Comparison of ENCODE assay signal across 8 mouse cellular contexts in the genomic region with DNA sequence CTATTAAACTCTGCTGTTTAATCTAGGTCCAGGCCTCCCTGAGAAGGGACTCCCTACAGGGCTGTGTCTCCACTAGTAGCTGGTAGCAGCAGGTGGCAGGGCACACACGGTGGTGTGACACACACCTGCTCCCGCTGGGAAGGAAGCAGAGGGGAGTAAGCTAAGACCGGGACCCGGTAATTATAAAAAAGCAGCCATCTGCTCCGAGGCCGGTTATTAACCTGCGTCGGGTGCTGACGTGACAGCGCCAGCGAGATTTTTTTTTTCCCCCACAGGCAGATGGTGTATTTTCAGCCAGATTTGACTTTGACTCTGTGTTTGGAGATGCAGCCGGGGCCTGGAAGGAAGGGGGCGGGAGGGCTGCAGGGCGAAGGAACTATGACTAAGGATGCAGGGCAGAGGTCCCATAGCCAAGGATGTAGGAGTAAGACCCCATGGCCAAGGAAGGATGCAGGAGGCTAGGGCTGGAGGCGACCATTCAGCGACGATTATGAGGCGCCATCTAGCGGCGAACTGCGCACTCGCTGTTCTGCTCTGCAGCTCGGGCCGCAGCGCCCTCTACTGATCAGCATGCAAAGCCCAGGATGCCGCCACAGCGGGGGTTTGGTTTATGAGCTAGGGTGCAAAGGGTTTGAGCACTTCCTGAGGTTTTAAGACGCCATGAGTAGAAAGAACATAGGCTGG. TPM values are rescaled to one million over a fixed set of nuclear protein-coding genes. Genes with fewer than 3 reads are reported as not detected.
A peak's percentile ranks its signal among the peaks of the same experiment; 100 is the strongest.
DNase-seq lines count a peak whose midpoint lies in the region; ATAC-seq and TF ChIP-seq lines count a peak whose summit lies in the region.

No protein-coding gene starts in this region.

- DNase-seq in CD4-positive helper T cell, adult 2 months (ENCODE audit: low read depth, low spot score) = peak; percentile 85
- DNase-seq in brain, embryonic 14.5 days (ENCODE audit: low read depth) = peak; percentile 92
- peak; percentile 92 for DNase-seq in kidney, postnatal 0 days (ENCODE audit: low spot score)
- peak; percentile 59 for DNase-seq in liver, adult 2 months (ENCODE audit: extremely low read depth, low read depth, low spot score)
- peak; percentile 73 to 78 for DNase-seq in spleen, postnatal 36 days (ENCODE audit: low spot score in 2 of 2)

- H3K9me3 ChIP-seq in heart, embryonic 13.5 days = no peaks in the 10 kb centered on the region
- no peaks in the 10 kb centered on the region for H3K9me3 ChIP-seq in kidney, postnatal 0 days (replicated peaks; ENCODE audit: low read length)

- H3K4me3 ChIP-seq in heart, embryonic 13.5 days = peak overlapping the region; percentile 30
- no peak overlapping the region for H3K4me3 ChIP-seq in kidney, postnatal 0 days (replicated peaks; ENCODE audit: low read depth, low read length)
- peak overlapping the region; percentile 2 for H3K4me3 ChIP-seq in liver, adult 2 months (ENCODE audit: insufficient read depth, low read depth, low read length)

- peak overlapping the region; percentile 62 for H3K9ac ChIP-seq in heart, embryonic 13.5 days
- H3K9ac ChIP-seq in kidney, postnatal 0 days (ENCODE audit: low read depth, low read length) = no peak overlapping the region
- peak overlapping the region; percentile 61 for H3K9ac ChIP-seq in liver, adult 2 months (ENCODE audit: low read depth, low read length)

- peaks cover 7% of the 10 kb centered on the region; the same call in 1 of the 2 replicates for H3K4me1 ChIP-seq in heart, embryonic 13.5 days
- H3K4me1 ChIP-seq in kidney, postnatal 0 days (replicated peaks; ENCODE audit: insufficient read depth, low read length) = no peaks in the 10 kb centered on the region
- H3K4me1 ChIP-seq in liver, adult 2 months (ENCODE audit: control insufficient read depth, insufficient read depth, low read length) = peaks cover 8% of the 10 kb centered on the region

- ATAC-seq in erythroblast, adult 5-6 weeks (replicated peaks; ENCODE audit: low FRiP score, poor library complexity, severe bottlenecking) = peak; percentile 90
- no peak for ATAC-seq in heart, embryonic 13.5 days (ENCODE audit: extremely low read depth, insufficient number of reproducible peaks, low FRiP score, low TSS enrichment)
- ATAC-seq in kidney, postnatal 0 days (replicated peaks; ENCODE audit: low FRiP score, low read depth) = peak; percentile 85
- peak; percentile 97 for ATAC-seq in monocyte, adult 5-6 weeks (replicated peaks; ENCODE audit: insufficient number of reproducible peaks, low FRiP score, low TSS enrichment, poor library complexity, severe bottlenecking)

- TF ChIP-seq POLR2A in brain, embryonic 14.5 days (IDR thresholded peaks at IDR 0.05; ENCODE audit: borderline replicate concordance, extremely low read depth, insufficient read depth, insufficient read length, poor library complexity, severe bottlenecking) = no peak
- TF ChIP-seq POLR2A in liver, adult 2 months (IDR thresholded peaks at IDR 0.05; ENCODE audit: extremely low read depth, insufficient read depth, low read length) = no peak

- peak overlapping the region; percentile 63 for H3K4me2 ChIP-seq in heart, embryonic 13.5 days
- H3K4me2 ChIP-seq in kidney, postnatal 0 days (ENCODE audit: low read length) = peak overlapping the region; percentile 39

- WGBS in heart, embryonic 13.5 days = 6% methylated on average over 28 of the region's 28 CpGs
- 4% methylated on average over 28 of the region's 28 CpGs for WGBS in kidney, postnatal 0 days
- WGBS in liver, adult 2 months = 2% methylated on average over 28 of the region's 28 CpGs

- H3K79me2 ChIP-seq in liver, adult 2 months (ENCODE audit: control insufficient read depth, insufficient read depth, low read length) = no peaks in the 10 kb centered on the region

- H3K27ac ChIP-seq in heart, embryonic 13.5 days (replicated peaks) = no peak overlapping the region
- no peak overlapping the region for H3K27ac ChIP-seq in kidney, postnatal 0 days
- peak overlapping the region; percentile 82 for H3K27ac ChIP-seq in liver, adult 2 months (replicated peaks; ENCODE audit: insufficient read depth, low read depth, low read length)

- H3K27me3 ChIP-seq in heart, embryonic 13.5 days (replicated peaks) = no peaks in the 10 kb centered on the region
- no peaks in the 10 kb centered on the region for H3K27me3 ChIP-seq in kidney, postnatal 0 days (ENCODE audit: insufficient read depth, low read length)
- no peaks in the 10 kb centered on the region for H3K27me3 ChIP-seq in liver, adult 2 months (ENCODE audit: control insufficient read depth, insufficient read depth, low read length)

- no peaks in the 10 kb centered on the region for H3K36me3 ChIP-seq in heart, embryonic 13.5 days
- H3K36me3 ChIP-seq in kidney, postnatal 0 days (ENCODE audit: insufficient read depth, low read length) = no peaks in the 10 kb centered on the region
- H3K36me3 ChIP-seq in liver, adult 2 months (ENCODE audit: control insufficient read depth, insufficient read depth, low read length) = peaks cover 10% of the 10 kb centered on the region

- peak; percentile 100 for TF ChIP-seq CTCF in brain, embryonic 14.5 days (IDR thresholded peaks at IDR 0.05; ENCODE audit: borderline replicate concordance, extremely low read depth, insufficient read depth, insufficient read length)
- TF ChIP-seq CTCF in kidney, postnatal 0 days (IDR thresholded peaks at IDR 0.05; ENCODE audit: low read depth) = peak; percentile 100
- TF ChIP-seq CTCF in liver, adult 2 months (IDR thresholded peaks at IDR 0.05; ENCODE audit: low read depth, low read length) = peak; percentile 100

RNA-seq across cellular contexts. Expression of a gene that starts 17.7 kb away (rescaled TPM):
- polyA plus RNA-seq in brain, embryonic 14.5 days (2012; rRNA removed) = 15.7 and 21.7 TPM in 2 replicates
- total RNA-seq in erythroblast, adult 5-6 weeks (2015; ENCODE audit: low replicate concordance) = 4.8 and 10.6 TPM in 2 replicates
- 7.7 and 8.8 TPM in 2 replicates for total RNA-seq in erythroblast, adult 5-6 weeks (2017; ENCODE audit: low replicate concordance)
- 11.9 and 12.4 TPM in 2 replicates for polyA plus RNA-seq in heart, embryonic 13.5 days (2015; fragmentation: Nextera tagmentation; extraction: Ambion mirVana)
- 18.5 and 20.9 TPM in 2 replicates for polyA plus RNA-seq in kidney, postnatal 0 days (2015; fragmentation: Nextera tagmentation; extraction: Ambion mirVana)
- 135 and 146 TPM in 2 replicates for total RNA-seq in liver, adult 2 months (2014; rRNA removed)
- 116 and 202 TPM in 2 replicates for polyA plus RNA-seq in liver, adult 2 months (2012; rRNA removed)
- total RNA-seq in monocyte, adult 5-6 weeks (2017) = 14.8 to 15.5 TPM (median 15.0 TPM) in 3 replicates

RNA-seq across cellular contexts. Expression of a gene that starts 27.1 kb away (rescaled TPM):
- polyA plus RNA-seq in brain, embryonic 14.5 days (2012; rRNA removed) = 0.41 and 0.58 TPM in 2 replicates
- total RNA-seq in erythroblast, adult 5-6 weeks (2015; ENCODE audit: low replicate concordance) = 0.42 TPM in 1 of 2 replicates, not detected in the other
- total RNA-seq in erythroblast, adult 5-6 weeks (2017; ENCODE audit: low replicate concordance) = 0.09 TPM in 1 of 2 replicates, not detected in the other
- polyA plus RNA-seq in heart, embryonic 13.5 days (2015; fragmentation: Nextera tagmentation; extraction: Ambion mirVana) = 2.2 and 2.7 TPM in 2 replicates
- polyA plus RNA-seq in kidney, postnatal 0 days (2015; fragmentation: Nextera tagmentation; extraction: Ambion mirVana) = 4.8 and 5.0 TPM in 2 replicates
- 3.4 and 6.6 TPM in 2 replicates for total RNA-seq in liver, adult 2 months (2014; rRNA removed)
- polyA plus RNA-seq in liver, adult 2 months (2012; rRNA removed) = 2.5 and 3.2 TPM in 2 replicates
- total RNA-seq in monocyte, adult 5-6 weeks (2017) = 1.4 to 5.3 TPM (median 1.6 TPM) in 3 replicates
